Mouse (Mus musculus): ENCODE results near the gene Fgf22. TPM values are rescaled to one million over a fixed set of nuclear protein-coding genes. Genes with fewer than 3 reads are reported as not detected.

Fgf22 gene
- polyA plus RNA-seq, 1 experiment: 1.0 TPM

GRCm38 (mm10) chr10:79783920-79784800 lies 29.3 kb downstream of the Fgf22 start:
- Histone ChIP-seq H3K9ac (ENCODE audit: low read depth, poor library complexity, severe bottlenecking) (no peak overlapping the region), H3K36me3 (ENCODE audit: control insufficient read depth, insufficient read depth, low read length, poor library complexity, severe bottlenecking) (no peaks in the 10 kb centered on the region), H3K27ac (ENCODE audit: insufficient read depth, low read length) (no peak overlapping the region), H3K4me3 (ENCODE audit: low read depth, low read length) (peak overlapping the region; percentile 11), H3K27me3 (ENCODE audit: control insufficient read depth, insufficient read depth, low read length, poor library complexity, severe bottlenecking) (no peaks in the 10 kb centered on the region), H3K9me3 (replicated peaks; ENCODE audit: control insufficient read depth, insufficient read depth, low read length, poor library complexity, severe bottlenecking) (no peaks in the 10 kb centered on the region), H3K4me1 (ENCODE audit: control insufficient read depth, insufficient read depth, low read length) (no peaks in the 10 kb centered on the region)
- TF ChIP-seq POLR2A (IDR thresholded peaks at IDR 0.05; ENCODE audit: insufficient read depth, low read length) (no peak), CTCF (IDR thresholded peaks at IDR 0.05; ENCODE audit: low read depth, low read length) (peak; percentile 64), EP300 (IDR thresholded peaks at IDR 0.05; ENCODE audit: insufficient read depth, low read depth, low read length) (no peak)

GRCm38 (mm10) chr10:79788386-79789158 lies 33.7 kb downstream of the Fgf22 start:
- no peaks in the 10 kb centered on the region for H3K4me1 ChIP-seq (ENCODE audit: control insufficient read depth, insufficient read depth, low read length)
- H3K36me3 ChIP-seq (ENCODE audit: control insufficient read depth, insufficient read depth, low read length, poor library complexity, severe bottlenecking): no peaks in the 10 kb centered on the region
- no peak overlapping the region for H3K27ac ChIP-seq (ENCODE audit: insufficient read depth, low read length)
- TF ChIP-seq POLR2A (IDR thresholded peaks at IDR 0.05; ENCODE audit: insufficient read depth, low read length): no peak
- peak; percentile 39 for TF ChIP-seq CTCF (IDR thresholded peaks at IDR 0.05; ENCODE audit: low read depth, low read length)
- no peak overlapping the region for H3K4me3 ChIP-seq (ENCODE audit: low read depth, low read length)
- no peaks in the 10 kb centered on the region for H3K9me3 ChIP-seq (replicated peaks; ENCODE audit: control insufficient read depth, insufficient read depth, low read length, poor library complexity, severe bottlenecking)
- no peak overlapping the region for H3K9ac ChIP-seq (ENCODE audit: low read depth, poor library complexity, severe bottlenecking)
- H3K27me3 ChIP-seq (ENCODE audit: control insufficient read depth, insufficient read depth, low read length, poor library complexity, severe bottlenecking): no peaks in the 10 kb centered on the region

- H3K36me3 ChIP-seq (ENCODE audit: control insufficient read depth, insufficient read depth, low read length, poor library complexity, severe bottlenecking): no peaks in the 10 kb centered on the region
- H3K4me3 ChIP-seq (ENCODE audit: low read depth, low read length): no peak overlapping the region
- no peak overlapping the region for H3K9ac ChIP-seq (ENCODE audit: low read depth, poor library complexity, severe bottlenecking)
- TF ChIP-seq CTCF (IDR thresholded peaks at IDR 0.05; ENCODE audit: low read depth, low read length): no peak
- no peaks in the 10 kb centered on the region for H3K4me1 ChIP-seq (ENCODE audit: control insufficient read depth, insufficient read depth, low read length)
- no peaks in the 10 kb centered on the region for H3K9me3 ChIP-seq (replicated peaks; ENCODE audit: control insufficient read depth, insufficient read depth, low read length, poor library complexity, severe bottlenecking)
- no peaks in the 10 kb centered on the region for H3K27me3 ChIP-seq (ENCODE audit: control insufficient read depth, insufficient read depth, low read length, poor library complexity, severe bottlenecking)
- H3K27ac ChIP-seq (ENCODE audit: insufficient read depth, low read length): no peak overlapping the region
Measured at GRCm38 (mm10) chr10:79789581-79789980, 34.7 kb downstream of the Fgf22 start.

GRCm38 (mm10) chr10:79790861-79791260 lies 36.0 kb downstream of the Fgf22 start, which contains the start of gene Prss57:
TSS of gene Prss57 (minus strand) at chr10:79790961.
- Histone ChIP-seq H3K9ac (ENCODE audit: low read depth, poor library complexity, severe bottlenecking) (no peak within 1 kb of the TSS), H3K36me3 (ENCODE audit: control insufficient read depth, insufficient read depth, low read length, poor library complexity, severe bottlenecking) (no peaks in the 10 kb centered on the region), H3K27me3 (ENCODE audit: control insufficient read depth, insufficient read depth, low read length, poor library complexity, severe bottlenecking) (no peaks in the 10 kb centered on the region), H3K4me1 (ENCODE audit: control insufficient read depth, insufficient read depth, low read length) (no peaks in the 10 kb centered on the region), H3K9me3 (replicated peaks; ENCODE audit: control insufficient read depth, insufficient read depth, low read length, poor library complexity, severe bottlenecking) (no peaks in the 10 kb centered on the region), H3K27ac (ENCODE audit: insufficient read depth, low read length) (no peak within 1 kb of the TSS), H3K4me3 (ENCODE audit: low read depth, low read length) (no peak within 1 kb of the TSS)
- TF ChIP-seq CTCF (IDR thresholded peaks at IDR 0.05; ENCODE audit: low read depth, low read length): no peak
- no peak for TF ChIP-seq POLR2A (IDR thresholded peaks at IDR 0.05; ENCODE audit: insufficient read depth, low read length)
- no peak for TF ChIP-seq EP300 (IDR thresholded peaks at IDR 0.05; ENCODE audit: insufficient read depth, low read depth, low read length)

GRCm38 (mm10) chr10:79792339-79793040 lies 37.6 kb downstream of the Fgf22 start:
- H3K4me3 ChIP-seq (ENCODE audit: low read depth, low read length): no peak overlapping the region
- H3K9ac ChIP-seq (ENCODE audit: low read depth, poor library complexity, severe bottlenecking): no peak overlapping the region; the same call in 1 of the 2 replicates
- TF ChIP-seq EP300 (IDR thresholded peaks at IDR 0.05; ENCODE audit: insufficient read depth, low read depth, low read length) (no peak), CTCF (IDR thresholded peaks at IDR 0.05; ENCODE audit: low read depth, low read length) (no peak), POLR2A (IDR thresholded peaks at IDR 0.05; ENCODE audit: insufficient read depth, low read length) (no peak)
- H3K27ac ChIP-seq (ENCODE audit: insufficient read depth, low read length): no peak overlapping the region
- no peaks in the 10 kb centered on the region for H3K4me1 ChIP-seq (ENCODE audit: control insufficient read depth, insufficient read depth, low read length)
- no peaks in the 10 kb centered on the region for H3K36me3 ChIP-seq (ENCODE audit: control insufficient read depth, insufficient read depth, low read length, poor library complexity, severe bottlenecking)
- H3K9me3 ChIP-seq (replicated peaks; ENCODE audit: control insufficient read depth, insufficient read depth, low read length, poor library complexity, severe bottlenecking): no peaks in the 10 kb centered on the region
- no peaks in the 10 kb centered on the region for H3K27me3 ChIP-seq (ENCODE audit: control insufficient read depth, insufficient read depth, low read length, poor library complexity, severe bottlenecking)

Measured in ES-Bruce4 (cell line).